Mouse (Mus musculus): ENCODE results near the gene Ap4e1.

DNA sequence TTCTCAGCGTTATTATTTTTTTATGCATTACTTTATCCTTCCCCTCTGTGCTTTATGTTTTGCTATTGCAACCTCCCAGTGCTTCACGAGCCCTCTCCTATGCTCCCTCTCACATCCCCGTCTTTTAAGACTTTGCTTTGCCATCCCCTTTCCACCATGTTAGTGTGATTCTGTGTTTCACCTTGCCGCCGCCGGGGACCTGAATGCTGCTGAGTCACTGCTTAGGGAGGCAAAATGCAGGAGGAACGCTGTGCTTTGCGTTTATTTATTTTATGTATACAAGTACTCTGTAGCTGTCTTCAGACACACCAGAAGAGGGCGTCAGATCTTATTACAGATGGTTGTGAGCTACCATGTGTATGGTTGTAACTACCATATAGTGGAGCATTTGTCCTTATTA is 69.1 kb downstream of the Ap4e1 start:
- TF ChIP-seq GATA1 (IDR thresholded peaks at IDR 0.05; ENCODE audit: borderline replicate concordance, low read length) (no peak), FLI1 (IDR thresholded peaks at IDR 0.05; ENCODE audit: low read length) (no peak)
